Mouse (Mus musculus) stomach, postnatal 0 days (tissue): ENCODE data around the gene Ubash3b.

Experiments used
- CTCF ChIP-seq: IDR thresholded peaks from 2 replicates; pipeline ENCODE4 v1.5.1; 2016; ENCODE audit warnings: antibody characterized with exemption, low read depth, mild to moderate bottlenecking, moderate library complexity
- EP300 ChIP-seq: optimal IDR thresholded peaks from 2 replicates; pipeline ENCODE3; 2016; ENCODE audit warnings: antibody characterized with exemption

- no peak for TF ChIP-seq CTCF
- no peak for TF ChIP-seq EP300
These were observed 153.7 kb downstream of the Ubash3b start for GRCm38 (mm10) chr9:41007785-41008184.
